Mouse (Mus musculus) midbrain, embryonic 14.5 days (tissue): ENCODE data around the gene Ptprk. TPM values are rescaled to one million over a fixed set of nuclear protein-coding genes. Genes with fewer than 3 reads are reported as not detected.

Experiments used
- ATAC-seq: fragments of 200-750 bp; cut with Nextera tagmentation; 2 replicates; pipeline ENCODE4 v1.8.0; 2017; ENCODE audit warnings: moderate number of reproducible peaks, moderate library complexity; ENCODE audit not compliant: low FRiP score, low TSS enrichment
- DNase-seq: peaks from one replicate; pipeline ENCODE4 v3.0.0-alpha.2; 2015
- H3K27ac ChIP-seq: fragments of 300-500 bp; sonication (generic); replicated peaks from 2 replicates; pipeline ENCODE4 v1.5.1; 2014; ENCODE audit warnings: mild to moderate bottlenecking, low read depth, low read length, moderate library complexity
- H3K27me3 ChIP-seq: fragments of 300-500 bp; sonication (generic); 2 replicates; pipeline ENCODE4 v1.6.1; 2014; ENCODE audit warnings: low read length, control low read depth, mixed read lengths; ENCODE audit not compliant: control insufficient read depth, insufficient read depth
- H3K36me3 ChIP-seq: fragments of 300-500 bp; sonication (generic); 2 replicates; pipeline ENCODE4 v1.6.1; 2014; ENCODE audit warnings: low read length, control low read depth; ENCODE audit not compliant: control insufficient read depth, insufficient read depth
- H3K4me1 ChIP-seq: fragments of 300-500 bp; sonication (generic); 2 replicates; pipeline ENCODE4 v1.6.1; 2014; ENCODE audit warnings: mild to moderate bottlenecking, antibody characterized with exemption, low read length, control low read depth; ENCODE audit not compliant: control insufficient read depth, insufficient read depth
- H3K4me2 ChIP-seq: fragments of 300-500 bp; sonication (generic); 2 replicates; pipeline ENCODE4 v1.6.1; 2014; ENCODE audit warnings: mild to moderate bottlenecking, low read length, moderate library complexity
- H3K4me3 ChIP-seq: fragments of 300-500 bp; sonication (generic); replicated peaks from 2 replicates; pipeline ENCODE4 v1.5.1; 2014; ENCODE audit warnings: low read depth, low read length
- H3K9ac ChIP-seq: fragments of 300-500 bp; sonication (generic); replicated peaks from 2 replicates; pipeline ENCODE4 v1.6.1; 2014; ENCODE audit warnings: mild to moderate bottlenecking, low read length, moderate library complexity
- H3K9me3 ChIP-seq: fragments of 300-500 bp; sonication (generic); 2 replicates; pipeline ENCODE4 v1.6.1; 2016; ENCODE audit warnings: low read length, control low read depth, mixed read lengths; ENCODE audit not compliant: control insufficient read depth
- WGBS: fragments of 180-500 bp; shearing (Covaris S2); extraction: QIAGEN DNeasy Blood & Tissue Kit; methylation state at CpG from one replicate; pipeline ENCODE4 v1.1.7; 2014; 5-methylcytosine and 5-hydroxymethylcytosine counted together
- polyA plus RNA-seq: library from polyadenylated mRNA; unstranded; fragments of >200 nt; fragmentation: Nextera tagmentation; extraction: Ambion mirVana; gene quantifications from 2 replicates; pipeline ENCODE4 v1.2.1, GENCODE M21; 2014

The Ptprk gene
- polyA plus RNA-seq, 1 experiment from 2014 or later = 26.4 TPM

DNA sequence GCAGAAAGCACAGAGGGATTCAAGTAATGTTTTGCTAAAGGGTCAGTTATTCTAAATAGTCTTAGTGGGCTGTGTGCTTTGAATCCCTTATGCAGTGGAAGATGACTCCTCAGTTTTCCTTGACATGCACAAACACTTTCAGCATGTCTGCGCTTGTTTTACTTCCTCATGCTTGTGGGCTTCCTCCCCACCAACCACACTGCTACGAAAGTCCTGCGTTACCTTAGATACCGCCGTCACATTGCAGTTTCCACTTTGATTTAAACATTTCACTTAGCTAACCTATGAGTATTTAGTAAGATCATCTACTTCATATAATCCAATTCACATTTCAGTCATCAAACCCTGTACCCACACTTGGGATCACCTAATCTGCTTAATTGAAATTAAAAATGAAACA is 441.5 kb downstream of the Ptprk start:
- H3K9ac ChIP-seq = no peak overlapping the region
- no peaks in the 10 kb centered on the region for H3K4me1 ChIP-seq
- H3K36me3 ChIP-seq = no peaks in the 10 kb centered on the region
- H3K27me3 ChIP-seq = no peaks in the 10 kb centered on the region
- H3K4me2 ChIP-seq = no peak overlapping the region
- DNase-seq = no peak
- no peak for ATAC-seq
- H3K9me3 ChIP-seq = no peaks in the 10 kb centered on the region
- H3K4me3 ChIP-seq = no peak overlapping the region
- H3K27ac ChIP-seq = no peak overlapping the region
- 94% methylated on average over 5 of the region's 5 CpGs for WGBS

DNA sequence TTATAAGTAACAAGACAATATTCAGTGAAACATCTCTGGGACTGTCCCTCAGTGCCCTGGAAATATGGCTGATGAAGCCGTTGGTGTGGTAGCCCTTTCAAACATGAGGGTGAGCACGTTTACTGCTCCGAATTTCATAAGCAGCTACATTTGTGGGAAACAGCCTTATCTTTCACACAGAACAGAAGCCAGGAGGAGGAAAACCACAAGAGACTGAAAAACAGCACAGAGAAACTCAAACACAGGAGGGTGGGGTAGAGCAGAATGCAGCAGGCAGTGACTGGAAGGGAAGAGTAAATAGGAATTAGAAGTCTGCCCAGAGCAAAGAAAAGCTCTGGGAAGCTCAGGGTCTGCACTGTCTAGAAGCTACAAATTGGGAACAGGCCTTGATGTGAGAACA is 443.7 kb downstream of the Ptprk start:
- no peak for ATAC-seq
- 88% methylated on average over 3 of the region's 3 CpGs for WGBS

DNA sequence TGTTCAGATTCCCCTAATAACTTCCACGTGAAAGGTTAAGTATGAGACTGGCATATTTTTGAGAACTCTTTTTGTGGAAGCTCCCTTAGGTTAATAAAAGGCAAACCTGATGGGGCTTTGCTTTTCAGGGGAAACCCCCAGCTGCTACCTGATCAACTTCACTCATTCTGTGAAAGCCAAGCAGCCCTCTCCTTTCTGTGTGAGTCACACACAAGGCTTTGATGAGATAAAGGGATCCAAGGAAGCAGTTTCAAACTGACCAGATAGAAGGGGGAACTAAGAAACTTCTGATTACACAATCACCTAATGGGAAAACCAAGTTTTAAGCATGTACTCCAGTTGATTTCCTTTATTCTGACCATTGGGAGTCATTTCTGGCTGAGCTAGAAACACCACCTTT is 445.2 kb downstream of the Ptprk start:
- H3K9ac ChIP-seq = no peak overlapping the region
- no peaks in the 10 kb centered on the region for H3K36me3 ChIP-seq
- ATAC-seq = no peak
- H3K9me3 ChIP-seq = no peaks in the 10 kb centered on the region
- H3K4me3 ChIP-seq = no peak overlapping the region
- H3K27ac ChIP-seq = no peak overlapping the region
- no peak overlapping the region for H3K4me2 ChIP-seq
- 82% methylated on average over 1 of the region's 1 CpGs for WGBS
- H3K4me1 ChIP-seq = no peaks in the 10 kb centered on the region; the same call in 1 of the 2 replicates
- DNase-seq = no peak
- H3K27me3 ChIP-seq = no peaks in the 10 kb centered on the region

More for the DNA sequence above, 443.7 kb downstream of the Ptprk start:
- DNase-seq = no peak
- no peak overlapping the region for H3K9ac ChIP-seq
- no peak overlapping the region for H3K4me3 ChIP-seq
- H3K36me3 ChIP-seq = no peaks in the 10 kb centered on the region
- no peaks in the 10 kb centered on the region for H3K9me3 ChIP-seq
- no peaks in the 10 kb centered on the region for H3K4me1 ChIP-seq
- H3K27me3 ChIP-seq = no peaks in the 10 kb centered on the region
- H3K4me2 ChIP-seq = no peak overlapping the region
- H3K27ac ChIP-seq = no peak overlapping the region

DNA sequence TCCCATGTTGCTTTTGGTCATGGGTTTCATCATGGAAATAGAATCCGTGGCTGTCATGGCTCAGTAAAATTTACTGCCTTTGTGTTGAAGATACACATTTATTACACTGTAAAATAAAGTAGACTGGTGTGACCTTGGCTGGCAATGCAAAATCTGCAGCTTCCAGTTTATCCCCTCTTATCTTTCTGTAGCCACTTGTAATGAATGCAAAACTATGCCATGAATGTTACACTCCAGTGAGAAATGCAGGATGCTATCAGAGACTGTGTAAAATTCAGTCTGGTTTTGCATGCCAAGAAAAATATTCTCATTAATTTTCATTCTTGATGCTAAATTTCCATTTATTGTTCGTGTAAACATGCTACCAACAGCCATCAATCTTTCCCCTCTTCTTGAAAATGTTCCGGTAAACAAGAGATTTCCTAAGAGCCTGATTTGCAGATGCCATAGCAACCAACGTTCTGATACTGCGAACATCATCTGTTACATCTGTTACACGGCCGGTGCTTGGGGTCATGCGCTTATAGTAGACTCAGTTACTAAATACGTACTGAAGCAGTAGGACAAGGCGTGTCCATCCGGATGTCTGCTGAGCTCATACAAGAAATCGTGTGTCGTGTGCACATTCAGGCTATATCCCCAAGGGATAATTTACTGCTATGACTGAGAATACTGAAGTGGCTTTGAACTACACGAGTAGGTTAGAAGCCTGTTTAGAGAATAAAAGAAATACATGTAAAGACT is 449.5 kb downstream of the Ptprk start:
- no peaks in the 10 kb centered on the region for H3K36me3 ChIP-seq
- H3K4me3 ChIP-seq = no peak overlapping the region
- DNase-seq (peak; percentile 39), ATAC-seq (no peak)
- H3K27ac ChIP-seq = 0 out of 2 replicates have a peak overlapping the region, but pooled peaks have one; percentile 3
- no peaks in the 10 kb centered on the region for H3K27me3 ChIP-seq
- H3K4me1 ChIP-seq = no peaks in the 10 kb centered on the region; the same call in 1 of the 2 replicates
- H3K9ac ChIP-seq = no peak overlapping the region
- 74% methylated on average over 14 of the region's 14 CpGs for WGBS
- H3K9me3 ChIP-seq = no peaks in the 10 kb centered on the region
- no peak overlapping the region for H3K4me2 ChIP-seq

DNA sequence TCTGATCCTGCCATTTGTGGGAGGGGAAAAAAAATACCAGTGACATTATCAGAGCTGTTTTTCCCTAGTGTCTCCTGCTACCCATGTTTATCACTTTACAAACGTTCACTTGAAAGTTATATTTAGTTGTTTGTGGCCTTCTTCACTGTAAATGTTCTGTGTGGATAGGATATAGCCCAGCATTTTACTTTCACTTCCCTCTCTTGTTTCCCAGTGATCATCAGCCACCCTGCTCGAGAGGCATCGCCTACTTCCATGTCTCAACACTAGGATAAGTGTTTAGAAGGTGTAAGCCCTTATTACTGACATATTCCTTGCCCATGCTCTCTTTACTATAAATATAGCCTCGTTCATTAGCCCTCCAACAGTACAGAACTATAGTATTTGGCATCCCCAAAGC is 466.0 kb downstream of the Ptprk start:
- Histone ChIP-seq H3K4me3 (no peak overlapping the region), H3K9ac (no peak overlapping the region), H3K27ac (no peak overlapping the region), H3K4me2 (no peak overlapping the region), H3K4me1 (no peaks in the 10 kb centered on the region), H3K9me3 (no peaks in the 10 kb centered on the region), H3K27me3 (no peaks in the 10 kb centered on the region), H3K36me3 (no peaks in the 10 kb centered on the region)
- WGBS = 82% methylated on average over 4 of the region's 4 CpGs
- ATAC-seq = no peak
- DNase-seq = no peak

DNA sequence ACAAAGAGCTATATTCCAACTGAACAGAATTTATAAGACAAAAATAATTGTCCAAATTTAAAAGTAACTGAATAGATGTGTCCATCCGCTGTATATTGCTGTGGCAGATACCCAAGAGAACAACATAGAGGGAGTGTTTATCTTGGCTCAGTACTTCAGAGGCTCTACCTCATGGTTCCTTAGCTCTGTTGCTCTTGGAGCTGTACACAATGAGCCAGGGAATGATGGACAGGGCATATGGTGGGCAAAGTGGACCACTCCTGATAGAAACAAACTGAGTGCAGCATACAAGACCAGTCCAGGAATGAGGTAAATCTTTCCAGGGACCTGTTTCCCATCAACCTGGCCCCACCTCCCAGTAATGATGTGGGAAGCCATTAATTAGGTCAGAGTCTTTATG is 468.1 kb downstream of the Ptprk start:
- Histone ChIP-seq H3K27me3 (no peaks in the 10 kb centered on the region), H3K9ac (no peak overlapping the region), H3K27ac (no peak overlapping the region), H3K4me3 (no peak overlapping the region), H3K36me3 (no peaks in the 10 kb centered on the region), H3K4me1 (no peaks in the 10 kb centered on the region), H3K9me3 (no peaks in the 10 kb centered on the region), H3K4me2 (no peak overlapping the region)
- 96% methylated on average over 1 of the region's 1 CpGs for WGBS
- DNase-seq = no peak
- no peak for ATAC-seq

DNA sequence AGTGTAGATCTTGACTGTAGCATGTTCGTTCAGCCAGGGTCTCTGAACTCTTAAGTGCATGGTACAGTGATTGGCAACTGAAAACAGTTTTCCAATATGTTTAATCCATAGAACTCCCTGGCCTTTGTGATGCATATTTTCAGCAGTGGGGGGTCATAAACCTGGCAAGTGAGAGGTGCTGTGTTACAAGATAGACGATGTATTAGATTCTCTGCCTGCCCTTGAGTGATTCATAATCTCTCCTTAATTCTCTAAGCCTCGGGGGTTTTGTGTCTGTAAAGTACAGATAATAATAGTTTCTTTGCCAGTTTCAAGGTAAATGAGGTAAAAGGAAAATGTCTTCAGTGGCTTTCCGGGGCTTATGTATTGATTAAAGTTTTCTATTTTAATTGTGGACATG is 475.9 kb downstream of the Ptprk start:
- no peaks in the 10 kb centered on the region for H3K36me3 ChIP-seq
- peak; percentile 58 for DNase-seq
- ATAC-seq = no peak; the same call in 1 of the 2 replicates

DNA sequence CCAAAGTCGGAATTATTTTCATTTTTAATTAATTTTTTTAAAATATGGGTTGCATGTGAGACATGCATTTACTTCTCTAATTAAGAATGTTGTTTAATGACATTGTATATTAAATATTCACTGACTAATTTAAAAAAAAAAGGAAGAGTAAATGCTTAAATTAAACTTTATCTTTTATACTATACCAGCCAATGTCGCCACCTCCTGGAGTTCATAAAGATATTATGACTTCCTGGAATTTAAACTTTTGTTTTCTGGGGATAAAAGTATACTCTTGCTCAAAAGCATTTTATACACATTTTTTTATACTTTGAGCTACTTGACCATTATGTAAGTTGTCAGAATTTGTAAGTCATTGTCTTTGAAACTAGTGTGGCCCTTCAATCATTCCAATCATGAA is 477.4 kb downstream of the Ptprk start:
- H3K4me2 ChIP-seq = no peak overlapping the region
- no peaks in the 10 kb centered on the region for H3K27me3 ChIP-seq
- H3K9me3 ChIP-seq = no peaks in the 10 kb centered on the region
- H3K4me3 ChIP-seq = no peak overlapping the region
- WGBS = 96% methylated on average over 2 of the region's 2 CpGs
- H3K9ac ChIP-seq = no peak overlapping the region
- H3K4me1 ChIP-seq = 0 out of 2 replicates have a peak, but pooled peaks cover 2% of the 10 kb centered on the region
- peak; percentile 54 for DNase-seq
- ATAC-seq = no peak
- H3K27ac ChIP-seq = no peak overlapping the region
- no peaks in the 10 kb centered on the region for H3K36me3 ChIP-seq

More for the DNA sequence above, 475.9 kb downstream of the Ptprk start:
- H3K4me2 ChIP-seq = no peak overlapping the region
- 0 out of 2 replicates have a peak, but pooled peaks cover 2% of the 10 kb centered on the region for H3K4me1 ChIP-seq
- H3K9ac ChIP-seq = no peak overlapping the region
- no peaks in the 10 kb centered on the region for H3K9me3 ChIP-seq
- H3K27me3 ChIP-seq = no peaks in the 10 kb centered on the region
- no peak overlapping the region for H3K4me3 ChIP-seq
- 24% methylated on average over 4 of the region's 4 CpGs for WGBS
- no peak overlapping the region for H3K27ac ChIP-seq

DNA sequence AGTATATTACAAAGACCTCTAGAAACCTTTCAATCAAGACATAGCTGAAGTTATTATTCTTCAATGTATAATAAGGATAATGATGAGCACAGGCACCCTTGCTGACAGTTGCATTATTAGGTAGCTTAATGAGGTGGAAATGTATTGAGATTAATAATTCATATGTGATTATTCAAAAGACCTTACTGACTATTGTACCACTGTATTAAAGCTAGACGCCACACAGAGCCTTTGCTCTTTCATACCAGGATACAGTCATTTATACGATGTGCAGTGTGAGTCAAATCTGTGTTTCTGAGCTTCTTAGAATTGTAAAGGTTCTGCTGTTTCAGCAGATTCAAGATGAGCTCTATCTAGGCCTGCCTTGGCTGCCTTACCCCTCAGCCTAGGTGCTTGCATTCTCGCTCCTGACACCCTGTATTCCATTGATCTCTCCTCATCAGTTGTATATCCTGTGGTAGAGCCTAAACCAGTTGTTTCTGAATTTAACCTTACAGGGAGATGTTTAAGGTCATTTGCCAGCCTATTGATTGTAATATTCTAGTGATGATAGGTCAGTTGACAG is 489.6 kb downstream of the Ptprk start:
- H3K4me1 ChIP-seq = no peaks in the 10 kb centered on the region
- no peak overlapping the region for H3K9ac ChIP-seq
- H3K27me3 ChIP-seq = no peaks in the 10 kb centered on the region
- WGBS = 65% methylated on average over 3 of the region's 3 CpGs
- 0 out of 2 replicates have a peak overlapping the region, but pooled peaks have one; percentile 5 for H3K27ac ChIP-seq
- ATAC-seq (peak; percentile 64; the same call in 1 of the 2 replicates), DNase-seq (peak; percentile 33)
- H3K4me3 ChIP-seq = no peak overlapping the region
- no peaks in the 10 kb centered on the region for H3K9me3 ChIP-seq
- H3K4me2 ChIP-seq = no peak overlapping the region
- no peaks in the 10 kb centered on the region for H3K36me3 ChIP-seq
